Mouse (Mus musculus): ENCODE results near the gene Fmnl1.

Fmnl1 gene

GRCm38 (mm10) chr11:103160738-103161137 is 10.2 kb upstream of the Fmnl1 start:
- in situ Hi-C loops (cut with MboI, MseI) = no loop called here

GRCm38 (mm10) chr11:103161449-103161848 is 9.5 kb upstream of the Fmnl1 start:
- in situ Hi-C loops (cut with MboI, MseI) = no loop called here

- in situ Hi-C loops (cut with MboI, MseI) = no loop called here
Observed at GRCm38 (mm10) chr11:103162132-103162531, 8.8 kb upstream of the Fmnl1 start.

GRCm38 (mm10) chr11:103164391-103164790 is 6.5 kb upstream of the Fmnl1 start:
- in situ Hi-C loops (cut with MboI, MseI) = no loop called here

- in situ Hi-C loops (cut with MboI, MseI) = no loop called here
Observed at GRCm38 (mm10) chr11:103168690-103169390, 2.1 kb upstream of the Fmnl1 start.

GRCm38 (mm10) chr11:103169664-103170063 is 1.2 kb upstream of the Fmnl1 start:
- in situ Hi-C loops (cut with MboI, MseI) = loop anchor here (5.0 kb wide), 1 partner anchor 158 kb away; no protein-coding TSS in a partner anchor

GRCm38 (mm10) chr11:103170111-103170493 is 805 bp upstream of the Fmnl1 start:
- in situ Hi-C loops (cut with MboI, MseI) = loop anchor here (5.0 kb wide), 1 partner anchor 157 kb away; no protein-coding TSS in a partner anchor

GRCm38 (mm10) chr11:103171286-103171620 is 346 bp downstream of the Fmnl1 start:
- in situ Hi-C loops (cut with MboI, MseI) = loop anchor here (5.0 kb wide), 1 partner anchor 156 kb away; no protein-coding TSS in a partner anchor

- in situ Hi-C loops (cut with MboI, MseI) = loop anchor here (5.0 kb wide), 1 partner anchor 155 kb away; no protein-coding TSS in a partner anchor
Observed at GRCm38 (mm10) chr11:103171703-103172391, 940 bp downstream of the Fmnl1 start.

- in situ Hi-C loops (cut with MboI, MseI) = loop anchor here (5.0 kb wide), 1 partner anchor 155 kb away; no protein-coding TSS in a partner anchor
Observed at GRCm38 (mm10) chr11:103172392-103173040, 1.6 kb downstream of the Fmnl1 start.

- in situ Hi-C loops (cut with MboI, MseI) = loop anchor here (5.0 kb wide), 1 partner anchor 154 kb away; no protein-coding TSS in a partner anchor
Observed at GRCm38 (mm10) chr11:103173041-103173770, 2.3 kb downstream of the Fmnl1 start.

- in situ Hi-C loops (cut with MboI, MseI) = loop anchor here (5.0 kb wide), 1 partner anchor 153 kb away; no protein-coding TSS in a partner anchor
Observed at GRCm38 (mm10) chr11:103173771-103174344, 3.0 kb downstream of the Fmnl1 start.

- in situ Hi-C loops (cut with MboI, MseI) = loop anchor here (5.0 kb wide), 1 partner anchor 153 kb away; no protein-coding TSS in a partner anchor
Observed at GRCm38 (mm10) chr11:103174411-103174832, 3.5 kb downstream of the Fmnl1 start.

GRCm38 (mm10) chr11:103174891-103175391 is 4.0 kb downstream of the Fmnl1 start:
- in situ Hi-C loops (cut with MboI, MseI) = loop anchor here (5.0 kb wide), 1 partner anchor 152 kb away; no protein-coding TSS in a partner anchor

- in situ Hi-C loops (cut with MboI, MseI) = no loop called here
Observed at GRCm38 (mm10) chr11:103175688-103176442, 5.0 kb downstream of the Fmnl1 start.

GRCm38 (mm10) chr11:103176510-103176909 is 5.6 kb downstream of the Fmnl1 start:
- in situ Hi-C loops (cut with MboI, MseI) = no loop called here

- in situ Hi-C loops (cut with MboI, MseI) = no loop called here
Observed at GRCm38 (mm10) chr11:103177216-103177615, 6.3 kb downstream of the Fmnl1 start.

GRCm38 (mm10) chr11:103177815-103178485 is 7.0 kb downstream of the Fmnl1 start:
- in situ Hi-C loops (cut with MboI, MseI) = no loop called here

- in situ Hi-C loops (cut with MboI, MseI) = no loop called here
Observed at GRCm38 (mm10) chr11:103178748-103179147, 7.8 kb downstream of the Fmnl1 start.
